Mouse (Mus musculus): Measurements from ENCODE around the gene Trim10. TPM values are rescaled to one million over a fixed set of nuclear protein-coding genes. Genes with fewer than 3 reads are reported as not detected.
A peak's percentile ranks its signal among the peaks of the same experiment; 100 is the strongest.
"Not testable (repeated sequence)": the region's sequence is repeated elsewhere in the genome, so short reads cannot be mapped to it uniquely, and the experiment has no call there.

The Trim10 gene
- polyA plus RNA-seq, 1 experiment from 2014 or later: 7.4 TPM

- Histone ChIP-seq H3K9me3 (ENCODE audit: control insufficient read depth, low read length) (no peaks in the 10 kb centered on the region), H3K4me2 (ENCODE audit: low read depth, low read length, severe bottlenecking) (no peak overlapping the region), H3K36me3 (ENCODE audit: control insufficient read depth, insufficient read depth, low read length) (no peaks in the 10 kb centered on the region), H3K4me1 (replicated peaks; ENCODE audit: control insufficient read depth, insufficient read depth, low read length) (peaks cover 2% of the 10 kb centered on the region; the same call in 1 of the 2 replicates), H3K4me3 (ENCODE audit: low read depth, low read length) (no peak overlapping the region), H3K9ac (ENCODE audit: low read length) (no peak overlapping the region), H3K27me3 (ENCODE audit: control insufficient read depth, insufficient read depth, low read length) (peaks cover 6% of the 10 kb centered on the region), H3K27ac (ENCODE audit: low read depth, low read length) (no peak overlapping the region)
- DNase-seq (ENCODE audit: low spot score): no peak
- WGBS: 80% methylated on average over 2 of the region's 2 CpGs
- no peak for ATAC-seq (replicated peaks; ENCODE audit: low FRiP score)
Measured at GRCm38 (mm10) chr17:36868836-36869235, 538 bp upstream of the Trim10 start.

DNA sequence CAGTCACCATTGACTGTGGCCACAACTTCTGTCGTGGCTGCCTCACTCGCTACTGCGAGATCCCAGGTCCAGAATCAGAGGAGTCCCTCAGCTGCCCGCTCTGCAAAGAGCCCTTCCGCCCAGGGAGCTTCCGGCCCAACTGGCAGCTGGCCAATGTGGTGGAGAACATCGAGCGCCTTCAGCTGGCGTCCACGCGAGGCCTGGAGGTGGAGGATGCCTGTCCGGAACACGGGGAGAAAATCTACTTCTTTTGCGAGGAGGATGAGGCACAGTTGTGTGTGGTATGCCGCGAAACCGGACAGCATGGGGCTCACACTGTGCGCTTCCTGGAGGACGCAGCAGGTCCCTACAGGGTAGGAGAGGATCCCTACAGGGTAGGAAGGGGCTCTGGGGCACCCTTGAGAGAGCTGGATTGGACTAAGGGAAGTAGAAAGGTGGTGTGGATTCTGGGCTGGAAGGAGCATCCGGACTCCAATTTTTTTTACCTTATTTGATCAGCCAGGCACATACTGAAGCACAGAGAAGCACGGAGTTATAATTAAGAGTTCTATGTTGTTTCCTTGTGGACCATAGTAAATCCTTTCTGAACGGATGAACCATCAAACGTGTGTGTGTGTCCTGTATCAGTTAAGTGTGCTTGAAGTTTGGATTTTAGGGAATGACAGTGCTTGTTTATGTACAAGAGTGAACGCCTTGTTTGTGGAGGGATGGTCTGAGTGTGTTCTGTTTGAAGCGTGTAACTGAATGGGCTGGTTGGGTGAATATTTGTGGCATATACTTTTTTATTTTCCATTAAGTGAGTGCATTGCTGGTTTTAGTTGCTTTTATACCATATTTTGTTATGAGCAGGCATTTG, 809 bp downstream of the Trim10 start:
- peaks cover 6% of the 10 kb centered on the region for H3K27me3 ChIP-seq (ENCODE audit: control insufficient read depth, insufficient read depth, low read length)
- peaks cover 2% of the 10 kb centered on the region; the same call in 1 of the 2 replicates for H3K4me1 ChIP-seq (replicated peaks; ENCODE audit: control insufficient read depth, insufficient read depth, low read length)
- no peaks in the 10 kb centered on the region for H3K36me3 ChIP-seq (ENCODE audit: control insufficient read depth, insufficient read depth, low read length)
- 0 out of 2 replicates have a peak overlapping the region, but pooled peaks have one; percentile 3 for H3K27ac ChIP-seq (ENCODE audit: low read depth, low read length)
- DNase-seq (ENCODE audit: low spot score) (no peak), ATAC-seq (replicated peaks; ENCODE audit: low FRiP score) (no peak)
- H3K9me3 ChIP-seq (ENCODE audit: control insufficient read depth, low read length): no peaks in the 10 kb centered on the region
- H3K4me3 ChIP-seq (ENCODE audit: low read depth, low read length): no peak overlapping the region
- H3K9ac ChIP-seq (ENCODE audit: low read length): no peak overlapping the region
- H3K4me2 ChIP-seq (ENCODE audit: low read depth, low read length, severe bottlenecking): no peak overlapping the region
- 83% methylated on average over 25 of the region's 25 CpGs for WGBS

DNA sequence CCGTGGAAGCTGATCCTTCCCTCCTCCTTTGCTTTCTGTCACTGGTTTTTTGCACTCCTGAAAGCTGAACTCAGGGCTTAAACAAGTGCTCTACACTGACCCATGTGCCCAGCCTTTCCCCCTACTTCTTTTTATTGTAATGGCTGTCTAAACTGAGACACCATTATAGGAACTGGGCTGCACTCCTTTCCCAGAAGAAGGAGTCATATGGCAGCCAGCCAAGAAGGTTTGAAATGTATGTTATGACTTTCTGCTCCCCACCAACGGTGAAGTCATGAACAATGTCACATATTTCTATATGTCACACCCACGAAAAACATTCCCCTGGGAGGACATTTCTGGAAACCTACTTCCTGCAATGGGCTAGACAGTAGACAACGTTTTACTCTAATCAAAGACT, 5.3 kb downstream of the Trim10 start:
- H3K9me3 ChIP-seq (ENCODE audit: control insufficient read depth, low read length): no peaks in the 10 kb centered on the region
- no peak overlapping the region for H3K27ac ChIP-seq (ENCODE audit: low read depth, low read length)
- ATAC-seq (replicated peaks; ENCODE audit: low FRiP score): no peak
- H3K4me2 ChIP-seq (ENCODE audit: low read depth, low read length, severe bottlenecking): no peak overlapping the region
- H3K4me3 ChIP-seq (ENCODE audit: low read depth, low read length): no peak overlapping the region
- no peak overlapping the region for H3K9ac ChIP-seq (ENCODE audit: low read length)
- DNase-seq (ENCODE audit: low spot score): no peak
- 87% methylated on average over 4 of the region's 4 CpGs for WGBS
- no peaks in the 10 kb centered on the region for H3K27me3 ChIP-seq (ENCODE audit: control insufficient read depth, insufficient read depth, low read length)
- H3K4me1 ChIP-seq (replicated peaks; ENCODE audit: control insufficient read depth, insufficient read depth, low read length): no peaks in the 10 kb centered on the region
- H3K36me3 ChIP-seq (ENCODE audit: control insufficient read depth, insufficient read depth, low read length): no peaks in the 10 kb centered on the region

- DNase-seq (ENCODE audit: low spot score) (no peak), ATAC-seq (replicated peaks; ENCODE audit: low FRiP score) (no peak)
- Histone ChIP-seq H3K9ac (ENCODE audit: low read length) (no peak overlapping the region), H3K9me3 (ENCODE audit: control insufficient read depth, low read length) (no peaks in the 10 kb centered on the region), H3K27me3 (ENCODE audit: control insufficient read depth, insufficient read depth, low read length) (no peaks in the 10 kb centered on the region), H3K36me3 (ENCODE audit: control insufficient read depth, insufficient read depth, low read length) (no peaks in the 10 kb centered on the region), H3K27ac (ENCODE audit: low read depth, low read length) (no peak overlapping the region), H3K4me1 (replicated peaks; ENCODE audit: control insufficient read depth, insufficient read depth, low read length) (no peaks in the 10 kb centered on the region), H3K4me2 (ENCODE audit: low read depth, low read length, severe bottlenecking) (no peak overlapping the region), H3K4me3 (ENCODE audit: low read depth, low read length) (no peak overlapping the region)
- 84% methylated on average over 2 of the region's 2 CpGs for WGBS
Measured at GRCm38 (mm10) chr17:36883350-36883749, 14.0 kb downstream of the Trim10 start.

GRCm38 (mm10) chr17:36885132-36885790, 15.9 kb downstream of the Trim10 start:
- Histone ChIP-seq H3K36me3 (ENCODE audit: control insufficient read depth, insufficient read depth, low read length) (no peaks in the 10 kb centered on the region), H3K27me3 (ENCODE audit: control insufficient read depth, insufficient read depth, low read length) (no peaks in the 10 kb centered on the region), H3K4me1 (replicated peaks; ENCODE audit: control insufficient read depth, insufficient read depth, low read length) (no peaks in the 10 kb centered on the region), H3K4me2 (ENCODE audit: low read depth, low read length, severe bottlenecking) (no peak overlapping the region), H3K27ac (ENCODE audit: low read depth, low read length) (no peak overlapping the region), H3K4me3 (ENCODE audit: low read depth, low read length) (no peak overlapping the region), H3K9me3 (ENCODE audit: control insufficient read depth, low read length) (no peaks in the 10 kb centered on the region), H3K9ac (ENCODE audit: low read length) (no peak overlapping the region)
- WGBS: 94% methylated on average over 12 of the region's 12 CpGs
- DNase-seq (ENCODE audit: low spot score): no peak
- no peak for ATAC-seq (replicated peaks; ENCODE audit: low FRiP score)

DNA sequence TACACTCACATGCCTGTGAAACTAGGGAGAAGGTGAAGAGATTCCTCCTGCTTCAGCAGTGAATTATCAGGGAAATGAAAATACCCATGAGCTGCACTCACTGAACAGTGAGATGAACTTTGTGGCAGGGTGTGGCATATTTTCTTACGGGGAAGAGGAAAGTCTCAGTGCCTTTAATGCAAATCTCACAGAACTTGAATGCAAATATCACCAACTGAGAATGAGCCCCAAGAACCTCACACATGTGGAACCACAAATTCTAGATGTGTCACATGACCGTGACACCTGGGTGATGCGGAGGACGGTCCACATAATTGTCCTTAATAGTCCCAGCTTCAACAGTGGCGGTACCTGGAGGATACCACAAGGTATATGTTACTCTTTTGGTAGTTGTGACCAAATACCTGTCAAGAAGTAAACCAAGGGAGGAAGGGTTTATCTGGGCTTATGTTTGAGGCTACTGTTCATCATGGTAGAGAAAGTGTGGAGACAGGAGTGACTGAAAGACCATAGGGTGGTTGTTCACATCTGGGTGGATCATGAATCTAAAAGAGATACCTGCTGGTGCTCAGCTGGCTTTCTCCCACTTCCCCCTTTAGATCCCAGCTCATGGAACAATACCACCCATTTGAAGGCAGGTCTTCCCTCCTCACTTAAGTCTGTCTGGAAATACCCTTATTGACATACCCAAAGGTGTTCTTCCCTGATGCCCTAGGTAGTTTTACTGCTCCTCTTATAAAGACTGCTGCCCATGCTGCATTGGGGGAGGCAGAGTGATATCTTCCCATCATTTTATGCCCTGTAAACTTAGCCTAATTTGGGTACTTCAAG, 20.9 kb downstream of the Trim10 start, which contains the start of gene Trim40:
Gene Trim40 (minus strand): TSS at position 51 of the 831 bp plus-strand sequence.
- 89% methylated on average over 5 of the region's 5 CpGs for WGBS
- H3K4me3 ChIP-seq (ENCODE audit: low read depth, low read length): no peak within 1 kb of the TSS

GRCm38 (mm10) chr17:36891496-36891895, 22.1 kb downstream of the Trim10 start:
- not testable (repeated sequence) for H3K27me3 ChIP-seq (ENCODE audit: control insufficient read depth, insufficient read depth, low read length); H3K4me1 ChIP-seq (replicated peaks; ENCODE audit: control insufficient read depth, insufficient read depth, low read length); H3K9me3 ChIP-seq (ENCODE audit: control insufficient read depth, low read length); H3K9ac ChIP-seq (ENCODE audit: low read length); H3K36me3 ChIP-seq (ENCODE audit: control insufficient read depth, insufficient read depth, low read length); H3K4me3 ChIP-seq (ENCODE audit: low read depth, low read length); ATAC-seq (replicated peaks; ENCODE audit: low FRiP score); H3K4me2 ChIP-seq (ENCODE audit: low read depth, low read length, severe bottlenecking); DNase-seq (ENCODE audit: low spot score); H3K27ac ChIP-seq (ENCODE audit: low read depth, low read length)
- 85% methylated on average over 1 of the region's 1 CpGs for WGBS

More for the DNA sequence above, 20.9 kb downstream of the Trim10 start, which contains the start of gene Trim40:
- Histone ChIP-seq H3K27me3 (ENCODE audit: control insufficient read depth, insufficient read depth, low read length) (no peaks in the 10 kb centered on the region), H3K4me1 (replicated peaks; ENCODE audit: control insufficient read depth, insufficient read depth, low read length) (no peaks in the 10 kb centered on the region), H3K36me3 (ENCODE audit: control insufficient read depth, insufficient read depth, low read length) (no peaks in the 10 kb centered on the region), H3K9ac (ENCODE audit: low read length) (no peak within 1 kb of the TSS), H3K4me2 (ENCODE audit: low read depth, low read length, severe bottlenecking) (no peak within 1 kb of the TSS), H3K9me3 (ENCODE audit: control insufficient read depth, low read length) (no peaks in the 10 kb centered on the region), H3K27ac (ENCODE audit: low read depth, low read length) (no peak within 1 kb of the TSS)
- ATAC-seq (replicated peaks; ENCODE audit: low FRiP score) (no peak), DNase-seq (ENCODE audit: low spot score) (no peak)

DNA sequence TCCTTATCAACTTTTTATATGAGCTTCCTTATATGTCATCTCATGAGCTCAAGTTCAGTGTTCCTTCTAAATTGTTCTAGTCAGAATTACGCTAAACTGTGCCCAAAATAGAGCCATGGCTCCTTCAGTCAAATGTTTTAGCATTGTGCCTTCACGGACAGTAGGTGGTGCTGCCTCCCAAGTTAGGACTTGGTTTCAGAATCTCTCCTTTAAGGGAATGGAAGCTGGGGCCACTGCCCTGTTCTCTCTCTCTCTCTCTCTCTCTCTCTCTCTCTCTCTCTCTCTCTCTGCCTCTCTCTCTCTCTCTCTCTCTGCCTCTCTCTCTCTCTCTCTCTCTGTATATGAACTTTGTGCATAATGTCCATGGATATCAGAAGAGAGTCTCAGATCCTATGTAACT, 23.0 kb downstream of the Trim10 start:
- DNase-seq (ENCODE audit: low spot score) (no peak), ATAC-seq (replicated peaks; ENCODE audit: low FRiP score) (no peak)
- no peaks in the 10 kb centered on the region for H3K4me1 ChIP-seq (replicated peaks; ENCODE audit: control insufficient read depth, insufficient read depth, low read length)
- no peak overlapping the region for H3K4me2 ChIP-seq (ENCODE audit: low read depth, low read length, severe bottlenecking)
- no peak overlapping the region for H3K9ac ChIP-seq (ENCODE audit: low read length)
- H3K36me3 ChIP-seq (ENCODE audit: control insufficient read depth, insufficient read depth, low read length): no peaks in the 10 kb centered on the region
- 23% methylated on average over 2 of the region's 2 CpGs for WGBS
- no peak overlapping the region for H3K27ac ChIP-seq (ENCODE audit: low read depth, low read length)
- H3K9me3 ChIP-seq (ENCODE audit: control insufficient read depth, low read length): no peaks in the 10 kb centered on the region
- H3K4me3 ChIP-seq (ENCODE audit: low read depth, low read length): no peak overlapping the region
- no peaks in the 10 kb centered on the region for H3K27me3 ChIP-seq (ENCODE audit: control insufficient read depth, insufficient read depth, low read length)
